Mouse (Mus musculus) hindbrain, embryonic 13.5 days (tissue): Measurements from ENCODE around the gene Col27a1. TPM values are rescaled to one million over a fixed set of nuclear protein-coding genes. Genes with fewer than 3 reads are reported as not detected.

ENCODE experiments used
- ATAC-seq: fragments of 200-750 bp; cut with Nextera tagmentation; 2 replicates; pipeline ENCODE4 v1.8.0; 2017; ENCODE audit warnings: moderate TSS enrichment; ENCODE audit not compliant: low FRiP score
- H3K27ac ChIP-seq: fragments of 300-500 bp; sonication (generic); 2 replicates; pipeline ENCODE4 v1.5.1; 2015; ENCODE audit warnings: inconsistent platforms, mild to moderate bottlenecking, moderate library complexity
- H3K27me3 ChIP-seq: fragments of 300-500 bp; sonication (generic); 2 replicates; pipeline ENCODE4 v1.6.1; 2015; ENCODE audit warnings: mild to moderate bottlenecking, inconsistent platforms
- H3K36me3 ChIP-seq: fragments of 300-500 bp; sonication (generic); 2 replicates; pipeline ENCODE4 v1.6.1; 2015; ENCODE audit warnings: mild to moderate bottlenecking, inconsistent platforms
- H3K4me1 ChIP-seq: fragments of 300-500 bp; sonication (generic); replicated peaks from 2 replicates; pipeline ENCODE4 v1.6.1; 2015; ENCODE audit warnings: inconsistent platforms
- H3K4me2 ChIP-seq: fragments of 300-500 bp; sonication (generic); 2 replicates; pipeline ENCODE4 v1.6.1; 2015; ENCODE audit warnings: inconsistent platforms, mild to moderate bottlenecking, moderate library complexity
- H3K4me3 ChIP-seq: fragments of 300-500 bp; sonication (generic); 2 replicates; pipeline ENCODE4 v1.5.1; 2015; ENCODE audit warnings: mild to moderate bottlenecking, inconsistent platforms
- H3K9ac ChIP-seq: fragments of 300-500 bp; sonication (generic); 2 replicates; pipeline ENCODE4 v1.6.1; 2015; ENCODE audit warnings: mild to moderate bottlenecking, inconsistent platforms
- H3K9me3 ChIP-seq: fragments of 300-500 bp; sonication (generic); 2 replicates; pipeline ENCODE4 v1.6.1; 2016; ENCODE audit warnings: inconsistent platforms
- WGBS: fragments of 180-500 bp; shearing (Covaris S2); methylation state at CpG from one replicate; pipeline ENCODE4 v1.1.7; 2015; 5-methylcytosine and 5-hydroxymethylcytosine counted together
- polyA plus RNA-seq: library from polyadenylated mRNA; unstranded; fragments of >200 nt; fragmentation: Nextera tagmentation; extraction: Ambion mirVana; gene quantifications from 2 replicates; pipeline ENCODE4 v1.2.1, GENCODE M21; 2015

Col27a1 gene
- polyA plus RNA-seq, 1 experiment from 2014 or later: 2.1 TPM

- Histone ChIP-seq H3K27ac (no peak overlapping the region), H3K9ac (no peak overlapping the region), H3K27me3 (no peaks in the 10 kb centered on the region), H3K4me2 (no peak overlapping the region), H3K36me3 (peaks cover 6% of the 10 kb centered on the region; the same call in 1 of the 2 replicates), H3K4me1 (no peaks in the 10 kb centered on the region), H3K4me3 (no peak overlapping the region), H3K9me3 (peaks cover 7% of the 10 kb centered on the region; the same call in 1 of the 2 replicates)
- ATAC-seq: no peak
- 83% methylated on average over 8 of the region's 8 CpGs for WGBS
Measured at GRCm38 (mm10) chr4:63323275-63323815, 109.5 kb downstream of the Col27a1 start.

- Histone ChIP-seq H3K27me3 (no peaks in the 10 kb centered on the region), H3K4me3 (no peak overlapping the region), H3K4me2 (no peak overlapping the region), H3K4me1 (no peaks in the 10 kb centered on the region), H3K9me3 (no peaks in the 10 kb centered on the region), H3K9ac (no peak overlapping the region), H3K27ac (no peak overlapping the region), H3K36me3 (no peaks in the 10 kb centered on the region)
- WGBS: 89% methylated on average over 4 of the region's 4 CpGs
- ATAC-seq: no peak
Measured at GRCm38 (mm10) chr4:63333403-63333802, 119.6 kb downstream of the Col27a1 start.

GRCm38 (mm10) chr4:63338414-63339076 lies 124.7 kb downstream of the Col27a1 start:
- 80% methylated on average over 3 of the region's 3 CpGs for WGBS
- ATAC-seq: no peak
- H3K4me3 ChIP-seq: no peak overlapping the region

GRCm38 (mm10) chr4:63342491-63342890 lies 128.7 kb downstream of the Col27a1 start:
- ATAC-seq: no peak
- H3K27me3 ChIP-seq: no peaks in the 10 kb centered on the region
- H3K36me3 ChIP-seq: no peaks in the 10 kb centered on the region
- no peak overlapping the region for H3K27ac ChIP-seq
- H3K9me3 ChIP-seq: no peaks in the 10 kb centered on the region
- H3K4me2 ChIP-seq: no peak overlapping the region
- no peak overlapping the region for H3K9ac ChIP-seq
- H3K4me1 ChIP-seq: no peaks in the 10 kb centered on the region
- no peak overlapping the region for H3K4me3 ChIP-seq
- 79% methylated on average over 4 of the region's 4 CpGs for WGBS

More at GRCm38 (mm10) chr4:63338414-63339076, 124.7 kb downstream of the Col27a1 start:
- H3K4me1 ChIP-seq: no peaks in the 10 kb centered on the region
- no peaks in the 10 kb centered on the region for H3K9me3 ChIP-seq
- H3K9ac ChIP-seq: no peak overlapping the region
- H3K27me3 ChIP-seq: no peaks in the 10 kb centered on the region
- no peak overlapping the region for H3K4me2 ChIP-seq
- no peak overlapping the region for H3K27ac ChIP-seq
- H3K36me3 ChIP-seq: no peaks in the 10 kb centered on the region

GRCm38 (mm10) chr4:63343608-63344007 lies 129.8 kb downstream of the Col27a1 start:
- Histone ChIP-seq H3K36me3 (no peaks in the 10 kb centered on the region), H3K4me3 (no peak overlapping the region), H3K4me2 (no peak overlapping the region), H3K4me1 (no peaks in the 10 kb centered on the region), H3K27ac (no peak overlapping the region), H3K9me3 (no peaks in the 10 kb centered on the region), H3K9ac (no peak overlapping the region), H3K27me3 (no peaks in the 10 kb centered on the region)
- ATAC-seq: no peak
- WGBS: 69% methylated on average over 3 of the region's 3 CpGs

GRCm38 (mm10) chr4:63344295-63344694 lies 130.5 kb downstream of the Col27a1 start, which contains the start of gene Orm1:
TSS of gene Orm1 (plus strand) at chr4:63344560.
- Histone ChIP-seq H3K4me3 (no peak within 1 kb of the TSS), H3K27ac (no peak within 1 kb of the TSS), H3K27me3 (no peaks in the 10 kb centered on the region), H3K9me3 (no peaks in the 10 kb centered on the region), H3K9ac (no peak within 1 kb of the TSS), H3K4me2 (no peak within 1 kb of the TSS), H3K4me1 (no peaks in the 10 kb centered on the region), H3K36me3 (no peaks in the 10 kb centered on the region)
- 88% methylated on average over 8 of the region's 8 CpGs for WGBS
- no peak for ATAC-seq

- Histone ChIP-seq H3K4me3 (no peak overlapping the region), H3K36me3 (no peaks in the 10 kb centered on the region), H3K4me1 (no peaks in the 10 kb centered on the region), H3K27ac (no peak overlapping the region), H3K9me3 (no peaks in the 10 kb centered on the region), H3K9ac (no peak overlapping the region), H3K27me3 (no peaks in the 10 kb centered on the region), H3K4me2 (no peak overlapping the region)
- ATAC-seq: no peak
Measured at GRCm38 (mm10) chr4:63345261-63345660, 131.5 kb downstream of the Col27a1 start.

- H3K36me3 ChIP-seq: no peaks in the 10 kb centered on the region
- no peak overlapping the region for H3K4me2 ChIP-seq
- H3K27me3 ChIP-seq: no peaks in the 10 kb centered on the region
- no peaks in the 10 kb centered on the region for H3K4me1 ChIP-seq
- H3K9ac ChIP-seq: no peak overlapping the region
- no peak for ATAC-seq
- WGBS: 87% methylated on average over 4 of the region's 4 CpGs
- H3K27ac ChIP-seq: no peak overlapping the region
- no peaks in the 10 kb centered on the region for H3K9me3 ChIP-seq
- H3K4me3 ChIP-seq: no peak overlapping the region
Measured at GRCm38 (mm10) chr4:63346659-63347058, 132.9 kb downstream of the Col27a1 start.

- Histone ChIP-seq H3K27me3 (no peaks in the 10 kb centered on the region), H3K4me1 (no peaks in the 10 kb centered on the region), H3K4me3 (no peak overlapping the region), H3K9me3 (no peaks in the 10 kb centered on the region), H3K9ac (no peak overlapping the region), H3K36me3 (no peaks in the 10 kb centered on the region), H3K27ac (no peak overlapping the region), H3K4me2 (no peak overlapping the region)
- 68% methylated on average over 6 of the region's 6 CpGs for WGBS
- no peak for ATAC-seq
Measured at GRCm38 (mm10) chr4:63348524-63348923, 134.7 kb downstream of the Col27a1 start.

GRCm38 (mm10) chr4:63355877-63356665 lies 142.3 kb downstream of the Col27a1 start, which contains the start of gene Orm3:
TSS of gene Orm3 (plus strand) at chr4:63356162.
- no peak within 1 kb of the TSS for H3K4me2 ChIP-seq
- no peaks in the 10 kb centered on the region for H3K27me3 ChIP-seq
- no peak within 1 kb of the TSS for H3K4me3 ChIP-seq
- no peak within 1 kb of the TSS for H3K27ac ChIP-seq
- no peaks in the 10 kb centered on the region for H3K36me3 ChIP-seq
- 85% methylated on average over 4 of the region's 4 CpGs for WGBS
- H3K4me1 ChIP-seq: peaks cover 11% of the 10 kb centered on the region
- H3K9me3 ChIP-seq: no peaks in the 10 kb centered on the region
- no peak within 1 kb of the TSS for H3K9ac ChIP-seq
- no peak for ATAC-seq

- H3K27me3 ChIP-seq: no peaks in the 10 kb centered on the region
- no peak overlapping the region for H3K9ac ChIP-seq
- ATAC-seq: no peak
- H3K4me1 ChIP-seq: peaks cover 12% of the 10 kb centered on the region
- no peak overlapping the region for H3K4me3 ChIP-seq
- WGBS: 59% methylated on average over 2 of the region's 2 CpGs
- H3K36me3 ChIP-seq: no peaks in the 10 kb centered on the region
- H3K27ac ChIP-seq: no peak overlapping the region
- H3K4me2 ChIP-seq: no peak overlapping the region
- no peaks in the 10 kb centered on the region for H3K9me3 ChIP-seq
Measured at GRCm38 (mm10) chr4:63356981-63357570, 143.3 kb downstream of the Col27a1 start.

- no peaks in the 10 kb centered on the region for H3K9me3 ChIP-seq
- H3K4me1 ChIP-seq: peaks cover 12% of the 10 kb centered on the region
- no peaks in the 10 kb centered on the region for H3K36me3 ChIP-seq
- H3K4me3 ChIP-seq: no peak overlapping the region
- H3K4me2 ChIP-seq: no peak overlapping the region
- H3K27me3 ChIP-seq: no peaks in the 10 kb centered on the region
- H3K9ac ChIP-seq: no peak overlapping the region
- WGBS: 61% methylated on average over 6 of the region's 6 CpGs
- 0 out of 2 replicates have a peak, but pooled peaks have one; percentile 9 for ATAC-seq
- H3K27ac ChIP-seq: no peak overlapping the region
Measured at GRCm38 (mm10) chr4:63359861-63360260, 146.1 kb downstream of the Col27a1 start.
